Mouse (Mus musculus) heart, embryonic 11.5 days (tissue): ENCODE data around the gene 4930550C14Rik. TPM values are rescaled to one million over a fixed set of nuclear protein-coding genes. Genes with fewer than 3 reads are reported as not detected.

ENCODE experiments used
- ATAC-seq: fragments of 200-750 bp; cut with Nextera tagmentation; replicated peaks from 2 replicates; pipeline ENCODE4 v1.8.0; 2017; ENCODE audit warnings: moderate library complexity; ENCODE audit not compliant: insufficient number of reproducible peaks, low FRiP score, low TSS enrichment
- H3K27ac ChIP-seq: fragments of 300-500 bp; sonication (generic); 2 replicates; pipeline ENCODE4 v1.5.1; 2014; ENCODE audit warnings: mild to moderate bottlenecking, low read depth, low read length
- H3K27me3 ChIP-seq: fragments of 300-500 bp; sonication (generic); 2 replicates; pipeline ENCODE4 v1.6.1; 2014; ENCODE audit warnings: mild to moderate bottlenecking, low read length, mixed read lengths; ENCODE audit not compliant: control insufficient read depth, insufficient read depth
- H3K36me3 ChIP-seq: fragments of 300-500 bp; sonication (generic); 2 replicates; pipeline ENCODE4 v1.6.1; 2014; ENCODE audit warnings: mild to moderate bottlenecking, low read length, moderate library complexity, mixed read lengths; ENCODE audit not compliant: control insufficient read depth, insufficient read depth
- H3K4me1 ChIP-seq: fragments of 300-500 bp; sonication (generic); 2 replicates; pipeline ENCODE4 v1.6.1; 2014; ENCODE audit warnings: low read length; ENCODE audit not compliant: control insufficient read depth, insufficient read depth
- H3K4me2 ChIP-seq: fragments of 300-500 bp; sonication (generic); 2 replicates; pipeline ENCODE4 v1.6.1; 2014; ENCODE audit warnings: mild to moderate bottlenecking, moderate library complexity
- H3K4me3 ChIP-seq: fragments of 300-500 bp; sonication (generic); 2 replicates; pipeline ENCODE4 v1.5.1; 2014; ENCODE audit warnings: low read depth, low read length
- H3K9ac ChIP-seq: fragments of 300-500 bp; sonication (generic); 2 replicates; pipeline ENCODE4 v1.6.1; 2014; ENCODE audit warnings: mild to moderate bottlenecking, low read depth, low read length, moderate library complexity
- H3K9me3 ChIP-seq: fragments of 300-500 bp; sonication (generic); replicated peaks from 2 replicates; pipeline ENCODE4 v1.6.1; 2016; ENCODE audit warnings: low read length; ENCODE audit not compliant: control insufficient read depth
- WGBS: fragments of 180-500 bp; shearing (Covaris S2); extraction: QIAGEN DNeasy Blood & Tissue Kit; methylation state at CpG from one replicate; pipeline ENCODE4 v1.1.7; 2014; ENCODE audit not compliant: insufficient replicate concordance; 5-methylcytosine and 5-hydroxymethylcytosine counted together
- polyA plus RNA-seq: library from polyadenylated mRNA; unstranded; fragments of >200 nt; fragmentation: Nextera tagmentation; extraction: Ambion mirVana; gene quantifications from 2 replicates; pipeline ENCODE4 v1.2.1, GENCODE M21; 2014

Gene 4930550C14Rik
- polyA plus RNA-seq = 0.30 and 0.54 TPM in 2 replicates

- H3K27ac ChIP-seq = no peak within 1 kb of the TSS
- H3K4me3 ChIP-seq = no peak within 1 kb of the TSS
- peak within 1 kb of the TSS; percentile 37 for H3K4me2 ChIP-seq
These were observed at the start of gene 4930550C14Rik for GRCm38 (mm10) chr9:53402291-53402711. TSS of gene 4930550C14Rik (plus strand) at chr9:53402325.

GRCm38 (mm10) chr9:53353161-53353560 is 49.0 kb upstream of the 4930550C14Rik start:
- no peak for ATAC-seq
- no peaks in the 10 kb centered on the region for H3K27me3 ChIP-seq
- no peaks in the 10 kb centered on the region for H3K9me3 ChIP-seq
- WGBS = 86% methylated on average over 5 of the region's 5 CpGs
- H3K36me3 ChIP-seq = no peaks in the 10 kb centered on the region
- H3K4me2 ChIP-seq = no peak overlapping the region
- no peaks in the 10 kb centered on the region for H3K4me1 ChIP-seq
- H3K9ac ChIP-seq = no peak overlapping the region
- H3K27ac ChIP-seq = no peak overlapping the region
- H3K4me3 ChIP-seq = no peak overlapping the region

More at GRCm38 (mm10) chr9:53402291-53402711, at the start of gene 4930550C14Rik:
- ATAC-seq = no peak
- 0 out of 2 replicates have a peak within 1 kb of the TSS, but pooled peaks have one; percentile 44 for H3K9ac ChIP-seq
- H3K9me3 ChIP-seq = no peaks in the 10 kb centered on the region
- H3K27me3 ChIP-seq = no peaks in the 10 kb centered on the region
- 18% methylated on average over 11 of the region's 11 CpGs for WGBS
- no peaks in the 10 kb centered on the region for H3K36me3 ChIP-seq
- H3K4me1 ChIP-seq = peaks cover 5% of the 10 kb centered on the region; the same call in 1 of the 2 replicates

- Histone ChIP-seq H3K4me1 (no peaks in the 10 kb centered on the region), H3K9me3 (no peaks in the 10 kb centered on the region), H3K4me2 (no peak overlapping the region; the same call in 1 of the 2 replicates), H3K36me3 (no peaks in the 10 kb centered on the region), H3K4me3 (no peak overlapping the region), H3K27ac (no peak overlapping the region), H3K9ac (no peak overlapping the region), H3K27me3 (no peaks in the 10 kb centered on the region)
- 48% methylated on average over 14 of the region's 14 CpGs for WGBS
- no peak for ATAC-seq
These were observed 45.6 kb upstream of the 4930550C14Rik start for GRCm38 (mm10) chr9:53356219-53357155.

GRCm38 (mm10) chr9:53371339-53371738 is 30.8 kb upstream of the 4930550C14Rik start:
- WGBS = 31% methylated on average over 3 of the region's 3 CpGs

GRCm38 (mm10) chr9:53375907-53376306 is 26.2 kb upstream of the 4930550C14Rik start:
- Histone ChIP-seq H3K4me2 (no peak overlapping the region), H3K27ac (no peak overlapping the region), H3K9me3 (no peaks in the 10 kb centered on the region), H3K4me1 (no peaks in the 10 kb centered on the region), H3K4me3 (no peak overlapping the region), H3K27me3 (no peaks in the 10 kb centered on the region), H3K36me3 (no peaks in the 10 kb centered on the region), H3K9ac (no peak overlapping the region)
- no peak for ATAC-seq
- WGBS = 58% methylated on average over 4 of the region's 4 CpGs

More at GRCm38 (mm10) chr9:53371339-53371738, 30.8 kb upstream of the 4930550C14Rik start:
- no peaks in the 10 kb centered on the region for H3K4me1 ChIP-seq
- no peaks in the 10 kb centered on the region for H3K9me3 ChIP-seq
- H3K4me3 ChIP-seq = no peak overlapping the region
- no peak overlapping the region for H3K4me2 ChIP-seq
- H3K36me3 ChIP-seq = no peaks in the 10 kb centered on the region
- no peak overlapping the region for H3K9ac ChIP-seq
- no peak overlapping the region for H3K27ac ChIP-seq
- ATAC-seq = no peak
- no peaks in the 10 kb centered on the region for H3K27me3 ChIP-seq

GRCm38 (mm10) chr9:53376820-53377219 is 25.3 kb upstream of the 4930550C14Rik start:
- Histone ChIP-seq H3K27ac (no peak overlapping the region), H3K4me3 (no peak overlapping the region), H3K36me3 (no peaks in the 10 kb centered on the region), H3K4me1 (no peaks in the 10 kb centered on the region), H3K4me2 (no peak overlapping the region), H3K9me3 (no peaks in the 10 kb centered on the region), H3K27me3 (no peaks in the 10 kb centered on the region), H3K9ac (no peak overlapping the region)
- 80% methylated on average over 13 of the region's 13 CpGs for WGBS
- ATAC-seq = no peak

GRCm38 (mm10) chr9:53377597-53377996 is 24.5 kb upstream of the 4930550C14Rik start:
- H3K9ac ChIP-seq = no peak overlapping the region
- H3K9me3 ChIP-seq = no peaks in the 10 kb centered on the region
- H3K4me1 ChIP-seq = no peaks in the 10 kb centered on the region
- ATAC-seq = no peak
- no peak overlapping the region for H3K4me2 ChIP-seq
- WGBS = 41% methylated on average over 5 of the region's 5 CpGs
- no peaks in the 10 kb centered on the region for H3K27me3 ChIP-seq
- H3K4me3 ChIP-seq = no peak overlapping the region
- no peaks in the 10 kb centered on the region for H3K36me3 ChIP-seq
- no peak overlapping the region for H3K27ac ChIP-seq

GRCm38 (mm10) chr9:53378171-53378570 is 24.0 kb upstream of the 4930550C14Rik start:
- H3K27ac ChIP-seq = no peak overlapping the region
- no peak overlapping the region for H3K4me2 ChIP-seq
- H3K27me3 ChIP-seq = no peaks in the 10 kb centered on the region
- no peak overlapping the region for H3K4me3 ChIP-seq
- no peaks in the 10 kb centered on the region for H3K4me1 ChIP-seq
- WGBS = 79% methylated on average over 3 of the region's 3 CpGs
- H3K9ac ChIP-seq = no peak overlapping the region
- no peaks in the 10 kb centered on the region for H3K9me3 ChIP-seq
- no peaks in the 10 kb centered on the region for H3K36me3 ChIP-seq
- no peak for ATAC-seq
